Mouse (Mus musculus) midbrain, embryonic 13.5 days (tissue): ENCODE measurements around the gene Olfr1082. TPM values are rescaled to one million over a fixed set of nuclear protein-coding genes. Genes with fewer than 3 reads are reported as not detected.
"Not testable (repeated sequence)": the region's sequence is repeated elsewhere in the genome, so short reads cannot be mapped to it uniquely, and the experiment has no call there.

Source experiments
- ATAC-seq: fragments of 200-750 bp; cut with Nextera tagmentation; 2 replicates; pipeline ENCODE4 v1.8.0; 2017; ENCODE audit warnings: mild to moderate bottlenecking, moderate TSS enrichment, moderate library complexity
- H3K27ac ChIP-seq: fragments of 300-500 bp; sonication (generic); 2 replicates; pipeline ENCODE4 v1.5.1; 2015; ENCODE audit warnings: inconsistent platforms, mild to moderate bottlenecking, moderate library complexity
- H3K27me3 ChIP-seq: fragments of 300-500 bp; sonication (generic); 2 replicates; pipeline ENCODE4 v1.6.1; 2015; ENCODE audit warnings: mild to moderate bottlenecking, inconsistent platforms
- H3K36me3 ChIP-seq: fragments of 300-500 bp; sonication (generic); 2 replicates; pipeline ENCODE4 v1.6.1; 2015; ENCODE audit warnings: mild to moderate bottlenecking, inconsistent platforms
- H3K4me1 ChIP-seq: fragments of 300-500 bp; sonication (generic); replicated peaks from 2 replicates; pipeline ENCODE4 v1.6.1; 2015; ENCODE audit warnings: inconsistent platforms
- H3K4me2 ChIP-seq: fragments of 300-500 bp; sonication (generic); replicated peaks from 2 replicates; pipeline ENCODE4 v1.6.1; 2015; ENCODE audit warnings: moderate library complexity, mild to moderate bottlenecking, inconsistent platforms
- H3K4me3 ChIP-seq: fragments of 300-500 bp; sonication (generic); replicated peaks from 2 replicates; pipeline ENCODE4 v1.5.1; 2015; ENCODE audit warnings: mild to moderate bottlenecking, inconsistent platforms
- H3K9ac ChIP-seq: fragments of 300-500 bp; sonication (generic); replicated peaks from 2 replicates; pipeline ENCODE4 v1.6.1; 2015; ENCODE audit warnings: mild to moderate bottlenecking, inconsistent platforms
- H3K9me3 ChIP-seq: fragments of 300-500 bp; sonication (generic); 2 replicates; pipeline ENCODE4 v1.6.1; 2016; ENCODE audit warnings: mild to moderate bottlenecking, inconsistent platforms
- WGBS: fragments of 180-500 bp; shearing (Covaris S2); methylation state at CpG from one replicate; pipeline ENCODE4 v1.1.7; 2015; 5-methylcytosine and 5-hydroxymethylcytosine counted together
- polyA plus RNA-seq: library from polyadenylated mRNA; unstranded; fragments of >200 nt; fragmentation: Nextera tagmentation; extraction: Ambion mirVana; gene quantifications from 2 replicates; pipeline ENCODE4 v1.2.1, GENCODE M21; 2015

The Olfr1082 gene
- polyA plus RNA-seq = not detected in 2 replicates

GRCm38 (mm10) chr2:86598866-86599265 is at the start of gene Olfr1082:
Gene Olfr1082 (minus strand): TSS chr2:86598966.
- not testable (repeated sequence) for ATAC-seq, H3K4me1 ChIP-seq, H3K36me3 ChIP-seq, H3K4me2 ChIP-seq, H3K27ac ChIP-seq, H3K9ac ChIP-seq, H3K4me3 ChIP-seq, H3K27me3 ChIP-seq, H3K9me3 ChIP-seq
- WGBS = 50% methylated on average over 1 of the region's 1 CpGs

DNA sequence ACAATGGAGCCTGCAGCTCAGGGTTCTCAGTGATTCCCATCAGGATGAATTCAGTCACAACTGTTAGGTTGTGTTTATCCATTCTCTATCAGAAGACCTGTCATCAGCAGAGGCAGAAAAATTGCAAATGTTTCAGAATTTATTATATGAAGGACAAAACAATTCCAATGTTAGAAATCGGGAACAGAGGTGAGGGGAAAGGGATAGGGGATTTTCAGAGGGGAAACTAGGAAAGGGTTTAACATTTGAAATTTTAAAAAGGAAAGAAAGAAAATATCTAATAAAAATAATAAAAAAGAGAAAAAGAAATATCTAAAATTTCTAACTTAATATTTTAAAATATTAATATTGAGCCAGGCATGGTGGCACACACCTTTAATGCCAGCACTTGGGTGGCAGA is 40.9 kb upstream of the Olfr1082 start, which contains the start of gene Olfr1084:
Gene Olfr1084 (minus strand): TSS at position 101 of the 400 bp plus-strand sequence.
- not testable (repeated sequence) for H3K4me2 ChIP-seq, H3K4me1 ChIP-seq, H3K9ac ChIP-seq, H3K27me3 ChIP-seq, H3K27ac ChIP-seq, ATAC-seq, H3K36me3 ChIP-seq, H3K9me3 ChIP-seq, H3K4me3 ChIP-seq
- 88% methylated on average over 1 of the region's 1 CpGs for WGBS

DNA sequence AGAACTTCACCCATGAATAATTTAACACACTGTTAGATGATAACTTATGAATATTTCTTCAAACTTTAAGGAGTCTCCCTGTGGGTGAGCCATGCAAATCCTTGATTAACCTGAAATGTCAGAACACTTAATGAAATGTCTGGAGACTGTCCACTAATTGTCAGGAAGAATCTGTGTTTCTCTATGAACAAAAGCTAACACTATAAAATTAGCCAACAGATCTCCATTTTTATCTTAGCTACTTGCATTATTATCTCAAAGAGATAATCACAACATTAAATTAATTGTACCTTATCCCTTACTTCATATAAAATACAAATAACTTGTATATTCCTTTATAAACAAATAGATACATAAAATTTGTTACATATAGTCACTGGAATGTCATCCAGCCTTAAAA is 40.6 kb downstream of the Olfr1082 start, which contains the start of gene Olfr1080:
Gene Olfr1080 (minus strand): TSS at position 101 of the 400 bp plus-strand sequence.
- not testable (repeated sequence) for ATAC-seq

More for the DNA sequence above, 40.6 kb downstream of the Olfr1082 start, which contains the start of gene Olfr1080:
- not testable (repeated sequence) for H3K4me2 ChIP-seq, H3K27ac ChIP-seq, H3K4me1 ChIP-seq, H3K36me3 ChIP-seq, H3K9me3 ChIP-seq, H3K9ac ChIP-seq, H3K27me3 ChIP-seq, H3K4me3 ChIP-seq

Other genes with a start within 250 kb of the Olfr1082 start
- gene Olfr1055, start 248.7 kb downstream of the Olfr1082 start, polyA plus RNA-seq = not detected in 2 replicates
- gene Olfr1056, start 236.5 kb downstream of the Olfr1082 start, polyA plus RNA-seq = not detected in 2 replicates
- gene Olfr1057, start 220.6 kb downstream of the Olfr1082 start, polyA plus RNA-seq = not detected in 2 replicates
- gene Olfr1058, start 210.4 kb downstream of the Olfr1082 start, polyA plus RNA-seq = not detected in 2 replicates
- not detected in 2 replicates for gene Olfr1061, start 184.9 kb downstream of the Olfr1082 start, polyA plus RNA-seq
- not detected in 2 replicates for gene Olfr1062, start 172.2 kb downstream of the Olfr1082 start, polyA plus RNA-seq
- not detected in 2 replicates for gene Olfr1065, start 148.4 kb downstream of the Olfr1082 start, polyA plus RNA-seq
- gene Olfr1066, start 142.7 kb downstream of the Olfr1082 start, polyA plus RNA-seq = not detected in 2 replicates
- not detected in 2 replicates for gene Olfr228, start 111.6 kb downstream of the Olfr1082 start, polyA plus RNA-seq
- gene Olfr1076, start 90.5 kb downstream of the Olfr1082 start, polyA plus RNA-seq = not detected in 2 replicates
- gene Olfr1079, start 56.5 kb downstream of the Olfr1082 start, polyA plus RNA-seq = not detected in 2 replicates
- gene Olfr1080, start 40.7 kb downstream of the Olfr1082 start, polyA plus RNA-seq = not detected in 2 replicates
- not detected in 2 replicates for gene Olfr1084, start 40.8 kb upstream of the Olfr1082 start, polyA plus RNA-seq
- gene Olfr1085, start 63.1 kb upstream of the Olfr1082 start, polyA plus RNA-seq = not detected in 2 replicates
- not detected in 2 replicates for gene Olfr1086, start 81.1 kb upstream of the Olfr1082 start, polyA plus RNA-seq
- gene Olfr1087, start 99.4 kb upstream of the Olfr1082 start, polyA plus RNA-seq = not detected in 2 replicates
- not detected in 2 replicates for gene Olfr1089, start 134.7 kb upstream of the Olfr1082 start, polyA plus RNA-seq
- gene Olfr1090, start 160.0 kb upstream of the Olfr1082 start, polyA plus RNA-seq = not detected in 2 replicates
- gene Olfr1093, start 183.5 kb upstream of the Olfr1082 start, polyA plus RNA-seq = not detected in 2 replicates
- not detected in 2 replicates for gene Olfr141, start 211.1 kb upstream of the Olfr1082 start, polyA plus RNA-seq
- gene Olfr1094, start 225.7 kb upstream of the Olfr1082 start, polyA plus RNA-seq = not detected in 2 replicates